Mouse (Mus musculus): Measurements from ENCODE around the gene Ctns. TPM values are rescaled to one million over a fixed set of nuclear protein-coding genes. Genes with fewer than 3 reads are reported as not detected.

The Ctns gene
- total RNA-seq (2021) = 10 to 100 TPM; 21.2 to 24.8 TPM

- DNase-seq = no peak
These were observed at the start of gene Ctns for GRCm38 (mm10) chr11:73198603-73199229. TSS of gene Ctns (minus strand) at chr11:73199042.

GRCm38 (mm10) chr11:73242777-73243176, 43.9 kb upstream of the Ctns start:
- no peak for DNase-seq

- DNase-seq = no peak
These were observed 43.4 kb upstream of the Ctns start for GRCm38 (mm10) chr11:73242199-73242598.

- no peak for DNase-seq
These were observed 37.9 kb upstream of the Ctns start for GRCm38 (mm10) chr11:73236731-73237130.

GRCm38 (mm10) chr11:73235990-73236701, 37.3 kb upstream of the Ctns start:
- DNase-seq = no peak

GRCm38 (mm10) chr11:73233992-73234391, 35.1 kb upstream of the Ctns start, which contains the start of gene Trpv1:
TSS of gene Trpv1 (plus strand) at chr11:73234292.
- DNase-seq = no peak

GRCm38 (mm10) chr11:73232513-73232912, 33.7 kb upstream of the Ctns start:
- DNase-seq = no peak

- DNase-seq = no peak
These were observed 31.2 kb upstream of the Ctns start for GRCm38 (mm10) chr11:73230081-73230480.

- DNase-seq = no peak
These were observed 30.0 kb upstream of the Ctns start for GRCm38 (mm10) chr11:73228881-73229280.

- no peak for DNase-seq
These were observed 27.0 kb upstream of the Ctns start for GRCm38 (mm10) chr11:73225856-73226255.

- no peak for DNase-seq
These were observed 25.1 kb upstream of the Ctns start for GRCm38 (mm10) chr11:73223966-73224365.

- DNase-seq = no peak
These were observed 24.0 kb upstream of the Ctns start for GRCm38 (mm10) chr11:73222846-73223245.

- DNase-seq = no peak
These were observed 21.8 kb upstream of the Ctns start for GRCm38 (mm10) chr11:73220651-73221050.

- no peak for DNase-seq
These were observed 20.8 kb upstream of the Ctns start for GRCm38 (mm10) chr11:73219671-73220070.

- no peak for DNase-seq
These were observed 15.1 kb upstream of the Ctns start for GRCm38 (mm10) chr11:73213956-73214355.

GRCm38 (mm10) chr11:73207621-73208020, 8.8 kb upstream of the Ctns start:
- no peak for DNase-seq

- DNase-seq = no peak
These were observed 6.4 kb upstream of the Ctns start for GRCm38 (mm10) chr11:73205194-73205593.

GRCm38 (mm10) chr11:73203895-73204294, 5.1 kb upstream of the Ctns start:
- no peak for DNase-seq

- no peak for DNase-seq
These were observed 2.8 kb upstream of the Ctns start for GRCm38 (mm10) chr11:73201597-73201996.

GRCm38 (mm10) chr11:73201021-73201420, 2.2 kb upstream of the Ctns start:
- no peak for DNase-seq

- no peak for DNase-seq
These were observed 1.0 kb upstream of the Ctns start for GRCm38 (mm10) chr11:73199879-73200278.

- peak; percentile 95 to 96 for DNase-seq
These were observed 429 bp upstream of the Ctns start, which contains the start of gene Shpk for GRCm38 (mm10) chr11:73199230-73199712. TSS of gene Shpk (plus strand) at chr11:73199460.

- no peak for DNase-seq
These were observed 652 bp downstream of the Ctns start for GRCm38 (mm10) chr11:73198190-73198589.

- no peak for DNase-seq
These were observed 4.4 kb downstream of the Ctns start for GRCm38 (mm10) chr11:73194444-73194843.

Measured in layer of hippocampus, postnatal 36 days (tissue).